Mouse (Mus musculus) forebrain, embryonic 10.5 days (tissue): Measurements from ENCODE around the gene Ghrhr. TPM values are rescaled to one million over a fixed set of nuclear protein-coding genes. Genes with fewer than 3 reads are reported as not detected.

ENCODE experiments used
- DNase-seq: peaks from one replicate; pipeline ENCODE4 v3.0.0-alpha.2; 2017; ENCODE audit warnings: low spot score; ENCODE audit errors: extremely low spot score
- H3K27ac ChIP-seq: fragments of 300-500 bp; sonication (generic); 2 replicates; pipeline ENCODE4 v1.5.1; 2016; ENCODE audit warnings: mild to moderate bottlenecking
- H3K27me3 ChIP-seq: fragments of 300-500 bp; sonication (generic); 2 replicates; pipeline ENCODE4 v1.6.1; 2016; ENCODE audit warnings: mild to moderate bottlenecking; ENCODE audit not compliant: poor library complexity, severe bottlenecking
- H3K36me3 ChIP-seq: fragments of 300-500 bp; sonication (generic); replicated peaks from 2 replicates; pipeline ENCODE4 v1.6.1; 2016; ENCODE audit warnings: mild to moderate bottlenecking, moderate library complexity
- H3K4me1 ChIP-seq: fragments of 300-500 bp; sonication (generic); 2 replicates; pipeline ENCODE4 v1.6.1; 2016
- H3K4me3 ChIP-seq: fragments of 300-500 bp; sonication (generic); 2 replicates; pipeline ENCODE4 v1.5.1; 2016; ENCODE audit warnings: mild to moderate bottlenecking, moderate library complexity
- H3K9me3 ChIP-seq: fragments of 300-500 bp; sonication (generic); 2 replicates; pipeline ENCODE4 v1.6.1; 2016; ENCODE audit warnings: mild to moderate bottlenecking, moderate library complexity
- WGBS: fragments of 180-500 bp; shearing (Covaris S2); methylation state at CpG from one replicate; pipeline ENCODE4 v1.1.7; 2016; 5-methylcytosine and 5-hydroxymethylcytosine counted together
- polyA plus RNA-seq: library from polyadenylated mRNA; unstranded; fragments of >200 nt; fragmentation: Nextera tagmentation; extraction: Ambion mirVana; gene quantifications from 2 replicates; pipeline ENCODE4 v1.2.1, GENCODE M21; 2016

Ghrhr gene
- polyA plus RNA-seq, 1 experiment from 2014 or later: not detected

DNA sequence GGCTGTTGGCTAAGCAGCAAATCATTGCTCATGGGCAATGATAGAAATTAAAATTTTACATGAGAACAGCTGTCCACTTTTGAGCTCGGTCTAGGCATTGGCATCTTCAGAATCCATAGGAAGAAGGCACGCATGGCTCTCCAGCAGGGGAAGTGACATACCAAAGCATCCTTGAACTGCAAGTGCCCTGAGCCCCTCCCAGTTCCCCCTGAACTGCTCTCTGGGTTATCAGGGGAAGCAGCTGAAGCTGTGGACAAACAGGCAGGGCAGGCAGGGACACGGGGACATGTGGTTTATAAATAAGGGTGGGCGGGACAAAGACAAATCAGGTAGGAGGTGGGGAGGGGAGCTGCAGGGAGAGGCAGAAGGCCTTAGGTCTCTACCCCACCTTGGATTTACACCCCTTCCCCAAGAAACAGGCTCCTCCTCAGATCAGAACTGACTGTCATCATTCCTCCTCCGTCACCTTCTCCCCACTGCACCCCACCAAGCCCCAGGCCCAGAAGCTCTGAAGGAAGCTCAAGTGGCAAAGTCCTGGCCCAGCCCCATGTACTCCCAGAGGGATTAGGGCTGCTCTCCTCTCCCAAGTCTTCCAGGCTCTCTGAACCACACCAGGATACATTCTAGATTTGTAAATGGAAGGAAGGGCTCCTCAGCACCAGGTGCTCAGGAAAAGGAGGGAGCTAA lies 19.9 kb upstream of the Ghrhr start:
- no peaks in the 10 kb centered on the region for H3K36me3 ChIP-seq
- no peak overlapping the region for H3K27ac ChIP-seq
- H3K4me1 ChIP-seq: peaks cover 13% of the 10 kb centered on the region
- H3K4me3 ChIP-seq: no peak overlapping the region
- no peaks in the 10 kb centered on the region for H3K27me3 ChIP-seq
- 69% methylated on average over 5 of the region's 5 CpGs for WGBS
- DNase-seq: no peak
- H3K9me3 ChIP-seq: no peaks in the 10 kb centered on the region

- Histone ChIP-seq H3K9me3 (no peaks in the 10 kb centered on the region), H3K36me3 (no peaks in the 10 kb centered on the region), H3K4me1 (peaks cover 13% of the 10 kb centered on the region), H3K27ac (peak overlapping the region; percentile 51; the same call in 1 of the 2 replicates), H3K27me3 (no peaks in the 10 kb centered on the region), H3K4me3 (no peak overlapping the region)
- WGBS: 79% methylated on average over 5 of the region's 5 CpGs
- no peak for DNase-seq
These were observed 19.0 kb upstream of the Ghrhr start for GRCm38 (mm10) chr6:55356976-55357635.

- H3K27ac ChIP-seq: peak overlapping the region; percentile 51; the same call in 1 of the 2 replicates
- peaks cover 13% of the 10 kb centered on the region for H3K4me1 ChIP-seq
- DNase-seq: no peak
- no peaks in the 10 kb centered on the region for H3K9me3 ChIP-seq
- WGBS: 81% methylated on average over 6 of the region's 6 CpGs
- H3K4me3 ChIP-seq: no peak overlapping the region
- H3K27me3 ChIP-seq: no peaks in the 10 kb centered on the region
- no peaks in the 10 kb centered on the region for H3K36me3 ChIP-seq
These were observed 18.5 kb upstream of the Ghrhr start for GRCm38 (mm10) chr6:55357636-55358031.

GRCm38 (mm10) chr6:55358731-55359143 lies 17.4 kb upstream of the Ghrhr start:
- H3K27ac ChIP-seq: no peak overlapping the region
- WGBS: 31% methylated on average over 2 of the region's 2 CpGs
- DNase-seq: peak; percentile 33

GRCm38 (mm10) chr6:55362663-55363062 lies 13.4 kb upstream of the Ghrhr start:
- Histone ChIP-seq H3K27me3 (no peaks in the 10 kb centered on the region), H3K9me3 (no peaks in the 10 kb centered on the region), H3K27ac (no peak overlapping the region), H3K4me1 (peaks cover 3% of the 10 kb centered on the region), H3K36me3 (no peaks in the 10 kb centered on the region), H3K4me3 (no peak overlapping the region)
- no peak for DNase-seq
- 86% methylated on average over 1 of the region's 1 CpGs for WGBS

More at GRCm38 (mm10) chr6:55358731-55359143, 17.4 kb upstream of the Ghrhr start:
- Histone ChIP-seq H3K4me1 (peaks cover 13% of the 10 kb centered on the region), H3K27me3 (no peaks in the 10 kb centered on the region), H3K4me3 (no peak overlapping the region), H3K36me3 (no peaks in the 10 kb centered on the region), H3K9me3 (no peaks in the 10 kb centered on the region)

GRCm38 (mm10) chr6:55367126-55367525 lies 9.0 kb upstream of the Ghrhr start:
- no peak for DNase-seq
- H3K4me1 ChIP-seq: no peaks in the 10 kb centered on the region
- no peaks in the 10 kb centered on the region for H3K9me3 ChIP-seq
- H3K4me3 ChIP-seq: no peak overlapping the region
- no peak overlapping the region for H3K27ac ChIP-seq
- H3K36me3 ChIP-seq: no peaks in the 10 kb centered on the region
- H3K27me3 ChIP-seq: no peaks in the 10 kb centered on the region

DNA sequence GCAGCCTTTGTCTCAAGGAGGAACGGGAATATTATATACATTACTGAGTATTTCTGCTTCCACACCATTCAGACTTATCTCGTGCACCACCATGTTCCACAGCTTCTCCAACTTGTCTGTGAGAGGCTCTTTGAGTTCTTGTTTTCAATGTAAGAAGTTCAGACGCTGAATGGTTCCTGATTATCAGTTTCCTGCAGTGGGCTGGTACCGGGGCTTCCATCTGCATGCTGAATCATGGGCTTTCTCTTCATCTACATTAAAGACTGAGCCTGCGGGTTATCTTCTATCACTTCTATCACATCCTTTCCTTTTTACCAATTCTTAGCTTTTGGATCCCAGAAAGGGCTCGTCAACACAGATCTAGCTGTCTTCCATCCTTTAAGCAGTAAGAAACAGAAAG lies 5.3 kb upstream of the Ghrhr start:
- Histone ChIP-seq H3K36me3 (no peaks in the 10 kb centered on the region), H3K4me3 (no peak overlapping the region), H3K4me1 (no peaks in the 10 kb centered on the region), H3K27ac (no peak overlapping the region), H3K9me3 (no peaks in the 10 kb centered on the region), H3K27me3 (no peaks in the 10 kb centered on the region)
- 94% methylated on average over 6 of the region's 6 CpGs for WGBS
- DNase-seq: no peak

DNA sequence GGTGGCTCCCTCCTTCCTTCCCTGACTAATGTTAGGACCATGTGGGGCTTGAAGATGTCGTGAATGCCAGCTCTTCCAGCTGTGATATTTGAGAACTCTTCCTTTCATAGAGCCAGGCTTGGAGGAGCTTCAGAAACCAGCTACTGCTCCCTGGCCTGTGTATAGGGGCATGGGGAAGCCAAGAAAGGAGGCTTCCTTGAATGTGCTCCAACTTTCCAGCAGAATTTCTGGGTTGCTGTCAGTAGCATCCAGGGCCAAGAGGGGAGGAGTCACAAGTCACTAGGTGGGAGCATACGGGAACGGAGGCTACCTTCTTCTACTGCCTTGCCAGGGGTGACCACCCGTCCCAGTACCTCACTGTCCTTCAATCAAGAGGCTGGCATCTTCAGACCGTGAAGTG lies 416 bp downstream of the Ghrhr start:
- Histone ChIP-seq H3K27me3 (0 out of 2 replicates have a peak, but pooled peaks cover 6% of the 10 kb centered on the region), H3K9me3 (no peaks in the 10 kb centered on the region), H3K4me1 (no peaks in the 10 kb centered on the region), H3K4me3 (no peak overlapping the region), H3K27ac (no peak overlapping the region), H3K36me3 (no peaks in the 10 kb centered on the region)
- 85% methylated on average over 5 of the region's 5 CpGs for WGBS
- no peak for DNase-seq

DNA sequence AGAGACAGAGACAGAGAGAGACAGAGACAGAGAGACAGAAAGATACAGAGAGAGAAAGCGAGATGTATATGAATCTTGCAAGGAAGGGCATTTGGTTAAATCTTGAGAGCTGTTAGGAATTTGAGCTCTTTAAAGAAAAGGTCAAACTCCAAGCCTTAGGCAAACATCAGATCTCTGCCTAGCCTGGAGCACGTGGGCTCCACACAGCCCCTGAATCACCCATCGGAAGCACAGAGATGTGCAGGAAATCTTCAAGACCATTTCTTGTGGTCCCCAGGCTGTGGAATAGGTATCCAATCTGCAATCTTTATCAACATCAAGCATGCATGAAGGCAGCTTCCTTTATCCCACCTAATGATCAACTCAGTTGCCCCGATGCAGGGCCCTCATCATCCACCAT lies 1.4 kb downstream of the Ghrhr start:
- 86% methylated on average over 4 of the region's 4 CpGs for WGBS
- H3K27me3 ChIP-seq: 0 out of 2 replicates have a peak, but pooled peaks cover 6% of the 10 kb centered on the region
- peaks cover 9% of the 10 kb centered on the region for H3K4me1 ChIP-seq
- H3K4me3 ChIP-seq: no peak overlapping the region
- no peaks in the 10 kb centered on the region for H3K36me3 ChIP-seq
- DNase-seq: no peak
- H3K27ac ChIP-seq: no peak overlapping the region
- no peaks in the 10 kb centered on the region for H3K9me3 ChIP-seq

- Histone ChIP-seq H3K27me3 (0 out of 2 replicates have a peak, but pooled peaks cover 14% of the 10 kb centered on the region), H3K36me3 (no peaks in the 10 kb centered on the region), H3K4me1 (peaks cover 10% of the 10 kb centered on the region), H3K27ac (no peak overlapping the region), H3K4me3 (no peak overlapping the region), H3K9me3 (no peaks in the 10 kb centered on the region)
- DNase-seq: no peak
- WGBS: 45% methylated on average over 3 of the region's 3 CpGs
These were observed 3.7 kb downstream of the Ghrhr start for GRCm38 (mm10) chr6:55379641-55380335.

- Histone ChIP-seq H3K27me3 (0 out of 2 replicates have a peak, but pooled peaks cover 14% of the 10 kb centered on the region), H3K27ac (no peak overlapping the region), H3K36me3 (no peaks in the 10 kb centered on the region), H3K4me3 (no peak overlapping the region), H3K4me1 (peaks cover 10% of the 10 kb centered on the region), H3K9me3 (no peaks in the 10 kb centered on the region)
- DNase-seq: no peak
- 91% methylated on average over 4 of the region's 4 CpGs for WGBS
These were observed 5.9 kb downstream of the Ghrhr start for GRCm38 (mm10) chr6:55381966-55382365.

DNA sequence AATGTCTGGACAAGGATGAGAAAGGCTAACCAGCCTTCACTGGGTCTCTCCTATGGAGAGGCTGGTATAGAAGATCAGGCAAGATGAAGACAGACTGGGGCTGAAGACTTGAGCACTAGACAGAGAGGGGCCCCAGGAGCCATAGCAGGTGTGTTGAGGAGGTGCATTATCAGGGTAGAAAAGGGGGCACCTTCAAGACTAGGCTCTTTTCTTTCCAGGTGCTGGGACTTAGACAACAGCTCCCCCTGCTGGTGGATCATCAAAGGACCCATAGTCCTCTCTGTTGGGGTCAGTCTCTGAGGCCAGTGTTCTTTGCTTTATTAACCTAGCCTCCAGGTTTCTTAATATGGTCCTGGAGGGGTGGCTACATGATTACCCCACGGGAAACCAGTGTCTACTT lies 7.8 kb downstream of the Ghrhr start:
- Histone ChIP-seq H3K27me3 (peaks cover 14% of the 10 kb centered on the region; the same call in 1 of the 2 replicates), H3K4me1 (peaks cover 18% of the 10 kb centered on the region), H3K27ac (no peak overlapping the region), H3K9me3 (no peaks in the 10 kb centered on the region), H3K36me3 (no peaks in the 10 kb centered on the region), H3K4me3 (no peak overlapping the region)
- peak; percentile 50 for DNase-seq
- WGBS: 22% methylated on average over 1 of the region's 1 CpGs
